Mouse (Mus musculus) E14TG2a.4 (cell line): ENCODE measurements around the gene Nrf1.

Experiments used
- CTCF ChIP-seq: conservative IDR thresholded peaks from 2 replicates; pipeline ENCODE4 v1.5.1; 2014; ENCODE audit warnings: low read length
- NANOG ChIP-seq: IDR thresholded peaks from 2 replicates; pipeline ENCODE4 v1.6.1; 2014; ENCODE audit warnings: borderline replicate concordance, low read length, mixed read lengths
- POU5F1 ChIP-seq: IDR thresholded peaks from 2 replicates; pipeline ENCODE4 v1.6.1; 2014; ENCODE audit warnings: low read length, borderline replicate concordance

GRCm38 (mm10) chr6:29998140-29998539, 49.6 kb upstream of the Nrf1 start:
- TF ChIP-seq CTCF: no peak
- TF ChIP-seq POU5F1: no peak
- TF ChIP-seq NANOG: no peak
